Mouse (Mus musculus): ENCODE data around the gene Prph. TPM values are rescaled to one million over a fixed set of nuclear protein-coding genes. Genes with fewer than 3 reads are reported as not detected.

Gene Prph
- 0.54 and 0.62 TPM in 2 replicates for polyA plus RNA-seq (2015; fragmentation: Nextera tagmentation; extraction: Ambion mirVana)

DNA sequence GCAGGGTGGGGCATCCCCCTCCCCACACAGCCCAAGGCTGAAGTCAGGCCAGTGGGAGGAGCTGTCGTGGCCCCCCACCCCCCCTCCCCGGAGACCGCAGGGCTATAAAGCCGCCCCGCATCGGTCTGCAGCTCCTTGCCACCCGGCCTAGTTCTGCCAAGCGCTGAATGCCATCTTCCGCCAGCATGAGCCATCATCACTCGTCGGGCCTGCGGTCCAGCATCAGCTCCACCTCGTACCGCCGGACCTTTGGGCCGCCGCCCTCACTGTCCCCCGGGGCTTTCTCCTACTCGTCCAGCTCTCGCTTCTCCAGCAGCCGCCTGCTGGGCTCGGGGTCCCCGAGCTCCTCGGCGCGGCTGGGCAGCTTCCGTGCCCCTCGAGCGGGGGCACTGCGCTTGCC, at the start of gene Prph:
TSS of gene Prph (plus strand) at position 135 of the 400 bp plus-strand sequence.
- peak within 1 kb of the TSS; percentile 50 for H3K4me2 ChIP-seq
- DNase-seq (no peak), ATAC-seq (ENCODE audit: low read depth) (no peak)
- H3K4me1 ChIP-seq (replicated peaks): peaks cover 18% of the 10 kb centered on the region
- H3K27me3 ChIP-seq: peaks cover 96% of the 10 kb centered on the region
- H3K9ac ChIP-seq: no peak within 1 kb of the TSS
- no peaks in the 10 kb centered on the region for H3K36me3 ChIP-seq
- no peaks in the 10 kb centered on the region for H3K9me3 ChIP-seq (replicated peaks)
- H3K4me3 ChIP-seq (replicated peaks): peak within 1 kb of the TSS; percentile 39
- no peak within 1 kb of the TSS for H3K27ac ChIP-seq
- 4% methylated on average over 30 of the region's 30 CpGs for WGBS (ENCODE audit: insufficient replicate concordance)

DNA sequence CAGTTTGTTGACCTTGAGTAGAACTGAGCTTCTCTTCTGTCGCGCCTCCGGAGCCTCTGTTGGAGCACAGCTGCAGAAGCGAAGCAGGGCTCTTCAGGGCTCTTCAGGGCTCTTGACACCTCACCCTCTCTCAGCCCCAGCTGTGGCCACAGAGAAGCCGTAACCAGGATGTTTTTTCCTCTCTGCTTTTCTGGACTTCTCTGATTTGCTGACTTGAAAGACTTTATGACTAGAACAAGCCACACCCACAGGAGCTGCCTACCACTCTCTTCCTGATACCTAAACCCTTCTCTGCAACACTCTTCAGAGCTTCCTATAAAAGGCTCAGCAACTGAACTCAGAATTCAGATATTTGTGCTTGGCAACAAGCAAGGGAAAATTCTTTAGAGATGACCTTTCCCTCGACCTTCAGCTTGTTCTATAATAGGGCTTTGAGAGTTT, 46.2 kb upstream of the Prph start:
- ATAC-seq (ENCODE audit: low read depth) (no peak), DNase-seq (no peak)
- WGBS (ENCODE audit: insufficient replicate concordance): 32% methylated on average over 6 of the region's 6 CpGs
- Histone ChIP-seq H3K4me2 (no peak overlapping the region), H3K27ac (no peak overlapping the region), H3K36me3 (no peaks in the 10 kb centered on the region), H3K4me1 (replicated peaks) (no peaks in the 10 kb centered on the region), H3K9me3 (replicated peaks) (no peaks in the 10 kb centered on the region), H3K9ac (no peak overlapping the region), H3K4me3 (replicated peaks) (no peak overlapping the region), H3K27me3 (peaks cover 5% of the 10 kb centered on the region; the same call in 1 of the 2 replicates)

DNA sequence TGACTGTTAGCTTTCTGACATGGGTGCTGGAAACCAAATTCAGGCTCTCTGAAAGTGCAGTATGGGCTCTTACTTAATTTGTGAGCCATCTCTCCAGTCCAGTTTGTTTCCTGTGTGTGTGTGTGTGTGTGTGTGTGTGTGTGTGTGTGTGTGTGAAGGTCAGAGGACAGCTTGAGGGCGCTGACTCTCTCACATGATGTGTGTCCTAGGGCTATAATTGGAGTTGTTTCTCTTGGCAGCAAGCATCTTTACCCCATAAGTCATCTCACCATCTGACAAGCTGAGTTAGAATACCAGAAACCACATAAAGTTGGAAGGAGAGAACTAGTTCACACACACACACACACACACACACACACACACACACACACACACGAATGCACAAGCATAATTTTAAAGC, 44.1 kb upstream of the Prph start:
- no peak overlapping the region for H3K4me3 ChIP-seq (replicated peaks)
- H3K9ac ChIP-seq: no peak overlapping the region
- ATAC-seq (ENCODE audit: low read depth) (no peak), DNase-seq (no peak)
- H3K4me1 ChIP-seq (replicated peaks): no peaks in the 10 kb centered on the region
- no peaks in the 10 kb centered on the region for H3K9me3 ChIP-seq (replicated peaks)
- no peak overlapping the region for H3K4me2 ChIP-seq
- peaks cover 11% of the 10 kb centered on the region; the same call in 1 of the 2 replicates for H3K27me3 ChIP-seq
- H3K36me3 ChIP-seq: no peaks in the 10 kb centered on the region
- WGBS (ENCODE audit: insufficient replicate concordance): 72% methylated on average over 2 of the region's 2 CpGs
- no peak overlapping the region for H3K27ac ChIP-seq

DNA sequence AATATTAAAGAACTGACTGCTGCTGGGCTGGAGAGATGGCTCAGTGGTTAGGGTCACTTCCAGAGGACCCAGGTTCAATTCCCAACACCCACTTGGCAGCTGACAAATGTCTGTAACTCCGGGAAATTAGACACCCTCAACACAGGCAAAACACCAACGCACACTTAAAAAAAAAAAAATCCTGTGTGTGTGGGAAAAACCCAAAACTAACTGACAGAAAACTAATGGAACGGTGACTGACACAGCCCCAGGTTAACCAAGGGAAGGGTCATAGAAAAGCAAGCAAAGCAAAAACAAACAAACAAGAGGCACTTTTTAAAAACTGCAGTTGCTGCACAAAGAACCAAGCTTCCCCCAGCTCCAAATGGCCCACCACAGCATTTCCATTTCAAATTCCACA, 43.0 kb upstream of the Prph start:
- H3K4me2 ChIP-seq: no peak overlapping the region
- H3K27me3 ChIP-seq: peaks cover 11% of the 10 kb centered on the region; the same call in 1 of the 2 replicates
- no peak overlapping the region for H3K9ac ChIP-seq
- DNase-seq (no peak), ATAC-seq (ENCODE audit: low read depth) (no peak)
- no peak overlapping the region for H3K27ac ChIP-seq
- H3K9me3 ChIP-seq (replicated peaks): no peaks in the 10 kb centered on the region
- no peaks in the 10 kb centered on the region for H3K4me1 ChIP-seq (replicated peaks)
- WGBS (ENCODE audit: insufficient replicate concordance): 66% methylated on average over 3 of the region's 3 CpGs
- H3K36me3 ChIP-seq: no peaks in the 10 kb centered on the region
- H3K4me3 ChIP-seq (replicated peaks): no peak overlapping the region

DNA sequence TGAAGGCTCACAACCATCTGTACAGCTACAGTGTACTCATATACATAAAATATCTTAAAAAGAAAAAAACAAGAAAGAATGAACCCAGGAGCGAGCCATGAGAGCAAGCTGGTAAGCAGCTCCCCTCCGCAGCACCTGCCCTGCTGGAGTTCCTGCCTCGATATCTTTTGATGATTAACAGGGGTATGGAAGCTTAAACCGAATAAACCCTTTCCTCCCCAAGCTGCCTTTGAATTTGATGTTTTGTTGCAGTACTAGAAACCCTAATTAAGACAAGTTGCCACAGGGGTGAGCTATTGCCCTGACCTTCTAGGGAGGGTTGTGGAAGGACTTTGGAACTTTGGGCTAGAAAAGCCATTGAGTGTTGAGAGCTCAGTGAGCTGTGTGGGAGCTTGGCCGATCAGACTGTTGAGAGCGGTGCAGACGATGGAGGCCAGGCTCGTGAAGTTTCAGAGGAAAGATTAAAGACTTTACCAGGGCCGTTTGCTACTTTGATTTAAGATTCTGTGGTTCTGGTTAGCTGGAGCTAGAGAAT, 40.4 kb upstream of the Prph start:
- H3K4me3 ChIP-seq (replicated peaks): no peak overlapping the region
- no peak overlapping the region for H3K4me2 ChIP-seq
- no peaks in the 10 kb centered on the region for H3K36me3 ChIP-seq
- H3K9ac ChIP-seq: no peak overlapping the region
- H3K27me3 ChIP-seq: peaks cover 11% of the 10 kb centered on the region; the same call in 1 of the 2 replicates
- no peaks in the 10 kb centered on the region for H3K9me3 ChIP-seq (replicated peaks)
- H3K4me1 ChIP-seq (replicated peaks): peaks cover 6% of the 10 kb centered on the region; the same call in 1 of the 2 replicates
- 50% methylated on average over 9 of the region's 9 CpGs for WGBS (ENCODE audit: insufficient replicate concordance)
- no peak for DNase-seq
- ATAC-seq (ENCODE audit: low read depth): no peak
- no peak overlapping the region for H3K27ac ChIP-seq

DNA sequence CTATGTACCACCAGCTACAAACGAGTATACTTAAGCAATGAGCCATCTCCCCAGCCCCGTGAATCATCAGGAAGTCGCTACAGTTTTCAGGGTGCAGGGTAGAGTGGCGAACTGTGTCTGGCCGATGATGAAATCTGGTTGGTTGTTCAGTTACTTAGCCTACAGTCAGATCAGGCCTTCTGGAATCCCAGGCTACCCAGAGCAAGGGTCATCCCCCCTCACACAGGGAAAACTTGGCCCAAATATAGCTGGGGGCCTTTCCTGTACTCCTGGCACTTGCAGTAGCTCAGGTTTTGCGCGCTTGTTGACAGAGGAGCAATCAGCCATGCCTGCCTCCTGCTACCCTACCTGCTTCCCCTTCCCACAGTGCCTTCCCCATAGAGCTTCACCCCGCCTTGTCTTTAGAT, 37.6 kb upstream of the Prph start:
- peaks cover 11% of the 10 kb centered on the region; the same call in 1 of the 2 replicates for H3K27me3 ChIP-seq
- ATAC-seq (ENCODE audit: low read depth): peak; percentile 45; the same call in 1 of the 2 replicates
- no peak overlapping the region for H3K27ac ChIP-seq
- no peak for DNase-seq
- no peaks in the 10 kb centered on the region for H3K9me3 ChIP-seq (replicated peaks)
- H3K4me2 ChIP-seq: no peak overlapping the region
- H3K4me1 ChIP-seq (replicated peaks): peaks cover 6% of the 10 kb centered on the region; the same call in 1 of the 2 replicates
- H3K9ac ChIP-seq: no peak overlapping the region
- 51% methylated on average over 8 of the region's 8 CpGs for WGBS (ENCODE audit: insufficient replicate concordance)
- no peak overlapping the region for H3K4me3 ChIP-seq (replicated peaks)
- H3K36me3 ChIP-seq: no peaks in the 10 kb centered on the region

DNA sequence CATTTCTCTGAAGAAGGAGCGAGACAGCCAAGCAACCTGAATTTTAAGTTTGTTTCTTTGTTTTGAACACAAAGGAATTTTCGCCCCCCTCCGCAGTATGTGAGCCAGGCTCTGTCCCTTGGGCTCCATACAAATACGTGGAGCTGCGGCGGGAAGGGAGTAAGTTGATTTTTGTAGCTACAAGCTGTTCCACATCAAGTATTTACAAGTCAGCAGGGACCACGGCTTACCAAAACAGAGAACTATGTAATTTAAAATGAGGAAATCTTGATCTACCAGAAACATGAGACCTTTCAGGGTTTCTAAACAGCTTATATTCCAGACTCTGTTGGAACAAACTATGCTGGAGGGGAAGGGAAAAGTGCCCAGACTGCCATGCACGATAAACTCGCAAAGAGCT, 37.0 kb upstream of the Prph start:
- Histone ChIP-seq H3K4me1 (replicated peaks) (peaks cover 6% of the 10 kb centered on the region; the same call in 1 of the 2 replicates), H3K36me3 (no peaks in the 10 kb centered on the region), H3K4me3 (replicated peaks) (no peak overlapping the region), H3K9me3 (replicated peaks) (no peaks in the 10 kb centered on the region), H3K4me2 (no peak overlapping the region), H3K9ac (no peak overlapping the region), H3K27ac (no peak overlapping the region), H3K27me3 (peaks cover 10% of the 10 kb centered on the region; the same call in 1 of the 2 replicates)
- DNase-seq (no peak), ATAC-seq (ENCODE audit: low read depth) (no peak)
- 75% methylated on average over 9 of the region's 9 CpGs for WGBS (ENCODE audit: insufficient replicate concordance)

- Histone ChIP-seq H3K27me3 (peaks cover 7% of the 10 kb centered on the region; the same call in 1 of the 2 replicates), H3K4me3 (replicated peaks) (no peak overlapping the region), H3K36me3 (no peaks in the 10 kb centered on the region), H3K4me1 (replicated peaks) (peaks cover 6% of the 10 kb centered on the region; the same call in 1 of the 2 replicates), H3K9ac (no peak overlapping the region), H3K27ac (no peak overlapping the region), H3K9me3 (replicated peaks) (no peaks in the 10 kb centered on the region), H3K4me2 (no peak overlapping the region)
- ATAC-seq (ENCODE audit: low read depth) (no peak), DNase-seq (no peak)
- 70% methylated on average over 4 of the region's 4 CpGs for WGBS (ENCODE audit: insufficient replicate concordance)
These were observed 36.3 kb upstream of the Prph start for GRCm38 (mm10) chr15:99018630-99019029.

GRCm38 (mm10) chr15:99019436-99019835, 35.5 kb upstream of the Prph start:
- no peak overlapping the region for H3K27ac ChIP-seq
- no peak overlapping the region for H3K4me2 ChIP-seq
- H3K4me1 ChIP-seq (replicated peaks): peaks cover 6% of the 10 kb centered on the region; the same call in 1 of the 2 replicates
- H3K9ac ChIP-seq: no peak overlapping the region
- DNase-seq (no peak), ATAC-seq (ENCODE audit: low read depth) (no peak)
- WGBS (ENCODE audit: insufficient replicate concordance): 64% methylated on average over 8 of the region's 8 CpGs
- H3K4me3 ChIP-seq (replicated peaks): no peak overlapping the region
- H3K27me3 ChIP-seq: peaks cover 10% of the 10 kb centered on the region; the same call in 1 of the 2 replicates
- no peaks in the 10 kb centered on the region for H3K36me3 ChIP-seq
- no peaks in the 10 kb centered on the region for H3K9me3 ChIP-seq (replicated peaks)

DNA sequence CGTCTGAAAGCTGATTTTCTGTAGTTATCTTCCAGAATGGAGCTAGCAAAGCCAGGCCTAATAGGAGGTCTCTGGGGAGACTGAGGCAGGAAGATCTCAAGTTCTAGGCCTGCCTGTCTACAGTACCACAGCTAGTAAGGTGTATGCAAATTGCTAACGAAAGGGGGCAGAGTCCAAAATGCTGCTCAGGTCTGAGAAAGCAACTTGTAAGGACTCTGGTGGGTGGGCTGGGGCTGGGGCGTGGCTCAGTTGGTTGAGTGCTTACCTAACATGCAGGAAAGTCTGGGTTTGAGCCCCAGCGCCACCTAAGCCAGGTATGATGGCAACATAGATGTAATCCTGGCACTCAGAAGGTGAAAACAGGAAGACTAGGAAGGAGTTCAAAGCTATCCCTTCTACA, 34.8 kb upstream of the Prph start:
- DNase-seq (no peak), ATAC-seq (ENCODE audit: low read depth) (no peak)
- H3K36me3 ChIP-seq: no peaks in the 10 kb centered on the region
- peaks cover 8% of the 10 kb centered on the region; the same call in 1 of the 2 replicates for H3K27me3 ChIP-seq
- H3K9me3 ChIP-seq (replicated peaks): no peaks in the 10 kb centered on the region
- no peak overlapping the region for H3K4me3 ChIP-seq (replicated peaks)
- no peak overlapping the region for H3K4me2 ChIP-seq
- WGBS (ENCODE audit: insufficient replicate concordance): 68% methylated on average over 4 of the region's 4 CpGs
- H3K4me1 ChIP-seq (replicated peaks): peaks cover 8% of the 10 kb centered on the region; the same call in 1 of the 2 replicates
- H3K27ac ChIP-seq: no peak overlapping the region
- H3K9ac ChIP-seq: no peak overlapping the region

DNA sequence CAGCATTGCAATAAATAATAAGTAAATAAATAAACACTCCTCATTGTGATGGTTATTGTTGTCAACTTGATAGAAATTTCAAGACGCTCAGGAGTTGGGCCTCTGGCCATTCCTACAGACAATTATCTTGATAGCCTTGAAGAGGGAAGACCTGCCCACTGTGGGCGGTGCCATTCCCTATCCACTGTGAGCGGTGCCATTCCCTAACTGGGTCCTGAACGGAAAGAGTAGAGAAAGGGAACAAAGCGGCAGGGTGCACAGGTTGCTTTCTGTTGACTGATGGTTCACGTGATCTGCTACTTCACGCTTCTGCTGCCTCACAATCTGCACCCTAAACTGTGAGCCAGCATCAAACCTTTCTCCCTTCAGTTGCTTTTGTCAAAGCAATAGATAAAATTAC, 33.7 kb upstream of the Prph start:
- Histone ChIP-seq H3K9ac (no peak overlapping the region), H3K27ac (no peak overlapping the region), H3K4me2 (no peak overlapping the region), H3K9me3 (replicated peaks) (no peaks in the 10 kb centered on the region), H3K4me3 (replicated peaks) (no peak overlapping the region), H3K4me1 (replicated peaks) (peaks cover 8% of the 10 kb centered on the region; the same call in 1 of the 2 replicates), H3K27me3 (peaks cover 7% of the 10 kb centered on the region; the same call in 1 of the 2 replicates), H3K36me3 (no peaks in the 10 kb centered on the region)
- ATAC-seq (ENCODE audit: low read depth): no peak
- 85% methylated on average over 7 of the region's 7 CpGs for WGBS (ENCODE audit: insufficient replicate concordance)
- no peak for DNase-seq

All from liver, embryonic 13.5 days (tissue).